Mouse (Mus musculus) adrenal gland, adult 10 weeks (tissue): ENCODE measurements around the gene Olfr1513. TPM values are rescaled to one million over a fixed set of nuclear protein-coding genes. Genes with fewer than 3 reads are reported as not detected.

Experiments
- polyA plus RNA-seq: library from polyadenylated mRNA; stranded (reverse); fragments of 350-450 nt; fragmentation: Illumina TruSeq; extraction: RNeasy Lipid Tissue Mini Kit (QIAGEN cat#74804); gene quantifications from one replicate; pipeline ENCODE4 v1.2.3, GENCODE M21; 2014; ENCODE audit warnings: low read depth, low replicate concordance

Gene Olfr1513
- polyA plus RNA-seq, result not detected

GRCm38 (mm10) chr14:52356308-52356707, at the start of gene Olfr1513:
Gene Olfr1513 (minus strand): TSS chr14:52356408.

GRCm38 (mm10) chr14:52397279-52397678, 41.1 kb upstream of the Olfr1513 start, which contains the start of gene Olfr1511:
Gene Olfr1511 (minus strand): TSS chr14:52397379.

GRCm38 (mm10) chr14:52379068-52379467, 22.9 kb upstream of the Olfr1513 start, which contains the start of gene Olfr1512:
Gene Olfr1512 (minus strand): TSS chr14:52379168.

DNA sequence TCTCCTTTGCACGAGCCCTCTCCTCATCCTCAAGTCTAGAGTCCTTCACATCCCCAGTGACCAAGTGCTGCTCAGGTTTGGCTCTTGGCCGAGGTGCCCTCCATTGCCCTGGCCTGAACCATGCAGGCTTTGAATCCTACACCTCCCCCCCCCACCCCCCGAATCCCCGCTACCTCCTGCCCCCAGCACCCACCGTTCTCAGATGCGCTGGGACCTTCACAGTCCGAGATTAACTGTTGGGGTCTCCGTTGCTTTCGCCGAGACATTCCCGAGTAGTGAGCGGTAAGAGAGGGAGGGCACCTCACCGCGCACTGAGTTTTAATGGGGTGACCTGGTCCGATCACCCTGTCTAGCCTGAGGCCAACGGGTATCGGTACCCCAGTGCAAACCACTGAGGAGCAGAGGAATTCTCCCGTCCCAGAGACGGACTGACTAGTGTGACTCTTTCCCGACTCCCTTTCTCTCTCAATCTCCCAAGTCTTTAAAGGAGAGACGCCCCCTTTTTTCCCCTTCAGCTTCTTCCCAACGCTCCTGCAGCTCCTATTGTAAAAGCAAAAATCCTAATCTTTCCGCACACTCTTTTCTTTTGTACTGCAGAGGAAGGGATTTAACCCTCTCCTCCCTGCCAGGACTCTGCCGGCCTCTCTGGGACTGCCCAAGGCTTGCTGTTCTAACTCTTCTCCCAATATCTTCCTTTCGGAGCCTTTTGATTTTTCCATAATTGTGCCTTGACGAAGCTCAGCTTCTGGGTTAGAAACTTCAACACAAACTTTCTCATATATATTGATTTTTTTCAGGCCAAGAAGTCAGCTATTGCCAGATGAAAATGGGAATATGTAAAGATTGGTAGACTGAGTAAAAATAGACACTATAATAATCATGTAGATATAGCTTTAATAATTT, 28.0 kb downstream of the Olfr1513 start, which contains the start of gene Sall2:
Sall2 (minus strand) TSS at position 853 of the 903 bp plus-strand sequence.

DNA sequence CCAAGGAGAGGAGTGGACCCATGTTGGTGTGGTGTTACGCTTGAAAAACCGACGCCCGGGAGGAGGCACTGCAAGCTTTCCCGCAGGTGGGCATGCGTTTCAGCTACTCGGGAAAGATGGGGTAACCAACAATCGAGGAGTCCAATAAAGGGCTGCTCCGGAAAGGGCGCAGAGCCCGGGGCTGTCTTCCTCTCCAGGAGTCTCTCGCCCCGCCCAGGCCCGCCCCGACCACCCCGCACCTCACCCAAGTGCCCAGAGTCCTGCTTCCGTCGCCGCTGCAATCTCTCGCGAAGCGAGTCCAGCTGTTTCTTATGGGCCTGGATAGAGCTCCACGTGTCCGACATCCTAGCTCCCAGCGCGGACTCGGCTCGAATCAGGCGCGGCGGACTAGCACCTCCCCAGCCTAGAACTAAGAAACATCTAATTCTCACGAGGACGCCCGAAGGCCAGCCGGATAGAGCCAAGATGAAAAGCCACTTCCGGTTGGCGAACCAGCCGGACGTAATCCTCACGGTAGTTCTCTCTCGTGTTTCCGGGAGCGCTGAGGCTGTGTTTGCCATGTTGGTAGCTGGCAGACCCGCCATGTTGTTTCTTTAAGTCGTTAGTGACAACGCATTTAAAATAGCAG, 51.5 kb downstream of the Olfr1513 start, which contains the start of gene Mettl3:
Mettl3 (minus strand) TSS at position 485 of the 628 bp plus-strand sequence.

Other genes with a start within 250 kb of the Olfr1513 start
- gene Rpgrip1, start 245.7 kb downstream of the Olfr1513 start, polyA plus RNA-seq, result 0.87 TPM
- 75.0 TPM for gene Supt16, start 159.0 kb downstream of the Olfr1513 start, polyA plus RNA-seq
- 68.3 TPM for gene Chd8, start 98.6 kb downstream of the Olfr1513 start, polyA plus RNA-seq
- gene Tox4, start 77.3 kb downstream of the Olfr1513 start, polyA plus RNA-seq, result 48.2 TPM
- gene Rab2b, start 76.9 kb downstream of the Olfr1513 start, polyA plus RNA-seq, result 88.1 TPM
- gene Mettl3, start 51.3 kb downstream of the Olfr1513 start, polyA plus RNA-seq, result 40.5 TPM
- 4.6 TPM for gene Sall2, start 27.6 kb downstream of the Olfr1513 start, polyA plus RNA-seq
- not detected for gene Olfr1512, start 22.8 kb upstream of the Olfr1513 start, polyA plus RNA-seq
- not detected for gene Olfr1511, start 41.0 kb upstream of the Olfr1513 start, polyA plus RNA-seq
- gene Olfr1510, start 58.0 kb upstream of the Olfr1513 start, polyA plus RNA-seq, result not detected
- gene Olfr1509, start 86.6 kb upstream of the Olfr1513 start, polyA plus RNA-seq, result not detected
- not detected for gene Olfr1508, start 111.1 kb upstream of the Olfr1513 start, polyA plus RNA-seq
- not detected for gene Olfr1507, start 139.3 kb upstream of the Olfr1513 start, polyA plus RNA-seq